Mouse (Mus musculus) liver, adult 2 months (tissue): ENCODE data around the gene Wdr66.

ENCODE experiments used
- CTCF ChIP-seq: fragments of 200-500 bp; IDR thresholded peaks from 2 replicates; pipeline ENCODE4 v1.5.1; 2011; ENCODE audit warnings: low read depth, low read length, control low read depth
- POLR2A ChIP-seq: fragments of 200-500 bp; IDR thresholded peaks from 2 replicates; pipeline ENCODE4 v1.6.1; 2011; ENCODE audit warnings: low read length, control low read depth; ENCODE audit not compliant: insufficient read depth; ENCODE audit errors: extremely low read depth

DNA sequence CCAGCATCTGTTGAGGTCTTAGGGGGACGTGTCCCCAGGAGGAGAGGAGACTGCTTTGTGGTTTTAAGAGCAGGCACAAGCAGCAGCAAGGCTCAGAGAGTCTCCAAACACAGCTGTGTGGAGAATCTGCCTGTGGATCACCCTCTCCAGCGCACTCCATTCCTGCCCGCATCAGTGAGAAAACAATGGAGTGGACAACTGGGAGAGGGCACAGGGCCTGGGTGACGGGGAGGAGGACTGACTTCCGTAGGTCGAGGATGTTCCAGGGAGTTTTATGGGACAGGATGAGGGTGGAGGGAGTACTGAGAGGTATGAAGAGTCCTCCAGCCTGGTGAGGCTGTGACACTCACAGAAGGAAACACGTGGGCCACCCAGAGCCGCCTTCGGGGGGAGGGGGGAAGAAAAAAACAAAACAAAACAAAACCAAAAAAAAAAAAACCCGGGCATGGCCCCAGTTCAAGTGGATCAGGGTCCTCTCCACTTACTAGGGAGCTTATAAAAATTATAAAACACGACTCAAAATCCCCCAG is 62.0 kb downstream of the Wdr66 start:
- TF ChIP-seq CTCF (no peak), POLR2A (no peak)
